In the genomic region with DNA sequence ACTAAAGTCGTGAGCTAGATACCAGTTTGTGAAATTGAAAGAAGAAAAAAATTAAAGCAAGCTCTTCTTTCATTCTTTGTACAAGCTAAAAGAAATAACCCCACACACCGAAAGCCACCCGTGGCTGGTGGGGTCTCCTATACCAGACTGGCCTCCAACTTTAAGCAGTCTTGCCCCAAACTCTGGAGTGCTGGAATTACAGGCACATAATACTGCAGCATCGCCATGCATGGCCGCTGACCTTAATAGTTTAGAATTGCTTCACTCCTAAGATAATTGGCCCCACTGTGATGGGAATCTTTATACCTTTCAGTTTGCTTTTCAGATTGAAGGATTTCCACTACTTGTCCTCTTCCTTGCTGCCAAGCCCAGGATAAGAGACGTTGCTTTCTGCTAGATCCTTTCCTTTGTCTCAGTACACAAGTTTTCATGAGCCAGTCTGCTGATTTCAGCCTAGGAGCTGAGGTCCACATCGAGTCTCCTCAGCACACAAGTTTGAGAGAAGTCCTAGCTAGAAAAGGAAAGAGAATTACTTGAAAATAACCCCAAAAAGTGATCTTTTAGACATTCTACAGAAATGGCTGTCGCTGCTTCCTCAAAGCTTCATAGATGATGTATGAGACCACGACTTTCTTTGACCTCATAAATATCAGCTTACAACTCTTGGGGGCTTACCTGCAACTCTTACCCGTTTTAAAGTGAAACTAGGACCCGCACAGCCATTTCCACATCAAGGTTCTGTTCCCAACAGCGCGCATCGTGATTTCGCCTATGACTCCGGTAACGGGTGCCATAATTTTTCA, we compare ENCODE assay signal across 7 mouse cellular contexts. TPM values are rescaled to one million over a fixed set of nuclear protein-coding genes. Genes with fewer than 3 reads are reported as not detected.
DNase-seq lines count a peak whose midpoint lies in the region; ATAC-seq and TF ChIP-seq lines count a peak whose summit lies in the region.

No protein-coding gene starts in this region.

- peak overlapping the region; percentile 85 for H3K4me3 ChIP-seq in forebrain, embryonic 10.5 days
- peak overlapping the region; percentile 78 for H3K4me3 ChIP-seq in limb, embryonic 11.5 days (ENCODE audit: low read depth, low read length)
- H3K4me3 ChIP-seq in small intestine, adult 2 months (ENCODE audit: low read depth, low read length): peak overlapping the region; percentile 87

- no peaks in the 10 kb centered on the region for H3K9me3 ChIP-seq in forebrain, embryonic 10.5 days
- H3K9me3 ChIP-seq in limb, embryonic 11.5 days (ENCODE audit: control insufficient read depth, low read length): no peaks in the 10 kb centered on the region

- no peak for ATAC-seq in limb, embryonic 11.5 days (ENCODE audit: insufficient number of reproducible peaks, low FRiP score, low TSS enrichment, low read depth)

- no peak for TF ChIP-seq POLR2A in small intestine, adult 2 months (IDR thresholded peaks at IDR 0.05; ENCODE audit: low read depth, low read length)

- WGBS in forebrain, embryonic 10.5 days: 14% methylated on average over 17 of the region's 17 CpGs
- WGBS in limb, embryonic 11.5 days: 13% methylated on average over 17 of the region's 17 CpGs
- 1% methylated on average over 17 of the region's 17 CpGs for WGBS in small intestine, adult 2 months

- H3K4me2 ChIP-seq in limb, embryonic 11.5 days (ENCODE audit: low read depth, severe bottlenecking): peak overlapping the region; percentile 88

- H3K4me1 ChIP-seq in forebrain, embryonic 10.5 days: peaks cover 65% of the 10 kb centered on the region
- peaks cover 35% of the 10 kb centered on the region for H3K4me1 ChIP-seq in limb, embryonic 11.5 days (ENCODE audit: control insufficient read depth, insufficient read depth, low read length)
- peaks cover 19% of the 10 kb centered on the region for H3K4me1 ChIP-seq in small intestine, adult 2 months (ENCODE audit: control insufficient read depth, insufficient read depth, insufficient read length, low read length)

- peak; percentile 18 for DNase-seq in thymus, postnatal 4 days
- DNase-seq in thymus, postnatal 14 days: no peak
- DNase-seq in forebrain, embryonic 10.5 days (ENCODE audit: extremely low spot score, low spot score): no peak
- DNase-seq in limb, embryonic 11.5 days (ENCODE audit: low spot score): peak; percentile 52
- no peak for DNase-seq in adrenal gland, postnatal 4 days (ENCODE audit: low spot score in 2 of 2)
- DNase-seq in embryo, embryonic 9.5 days (ENCODE audit: extremely low spot score): no peak

- H3K9ac ChIP-seq in limb, embryonic 11.5 days (ENCODE audit: low read length): peak overlapping the region; percentile 98

- TF ChIP-seq CTCF in small intestine, adult 2 months (IDR thresholded peaks at IDR 0.05; ENCODE audit: extremely low read depth, insufficient read length, insufficient replicate concordance, low read depth, low read length): no peak

- no peaks in the 10 kb centered on the region for H3K27me3 ChIP-seq in forebrain, embryonic 10.5 days (ENCODE audit: poor library complexity, severe bottlenecking)
- H3K27me3 ChIP-seq in limb, embryonic 11.5 days (ENCODE audit: control insufficient read depth, insufficient read depth, low read length): no peaks in the 10 kb centered on the region
- H3K27me3 ChIP-seq in small intestine, adult 2 months (ENCODE audit: control insufficient read depth, insufficient read depth, low read length): no peaks in the 10 kb centered on the region

- peak overlapping the region; percentile 100 for H3K27ac ChIP-seq in forebrain, embryonic 10.5 days
- peak overlapping the region; percentile 99 for H3K27ac ChIP-seq in limb, embryonic 11.5 days (replicated peaks; ENCODE audit: low read depth, low read length)
- peak overlapping the region; percentile 99 for H3K27ac ChIP-seq in small intestine, adult 2 months (ENCODE audit: insufficient read depth, low read depth, low read length)

- peaks cover 44% of the 10 kb centered on the region for H3K36me3 ChIP-seq in forebrain, embryonic 10.5 days (replicated peaks)
- peaks cover 12% of the 10 kb centered on the region; the same call in 1 of the 2 replicates for H3K36me3 ChIP-seq in limb, embryonic 11.5 days (ENCODE audit: control insufficient read depth, insufficient read depth, low read length)
- H3K36me3 ChIP-seq in small intestine, adult 2 months (ENCODE audit: control insufficient read depth, insufficient read depth, low read length): peaks cover 20% of the 10 kb centered on the region

RNA-seq across cellular contexts. Expression of gene Pnrc2, which starts 0.9 kb away (rescaled TPM):
- 205 and 219 TPM in 2 replicates for polyA plus RNA-seq in forebrain, embryonic 10.5 days (2016; fragmentation: Nextera tagmentation; extraction: Ambion mirVana)
- polyA plus RNA-seq in limb, embryonic 11.5 days (2014; fragmentation: Nextera tagmentation; extraction: Ambion mirVana): 232 and 234 TPM in 2 replicates
- polyA plus RNA-seq in small intestine, adult 2 months (2012; rRNA removed): 2.4 and 8.5 TPM in 2 replicates
- 100 to 1,000 TPM; 152 to 159 TPM for total RNA-seq in adrenal gland, postnatal 4 days (2021)

RNA-seq across cellular contexts. Expression of gene Srsf10, which starts 17.2 kb away (rescaled TPM):
- polyA plus RNA-seq in forebrain, embryonic 10.5 days (2016; fragmentation: Nextera tagmentation; extraction: Ambion mirVana): 383 and 421 TPM in 2 replicates
- 435 and 442 TPM in 2 replicates for polyA plus RNA-seq in limb, embryonic 11.5 days (2014; fragmentation: Nextera tagmentation; extraction: Ambion mirVana)
- 29.5 and 48.2 TPM in 2 replicates for polyA plus RNA-seq in small intestine, adult 2 months (2012; rRNA removed)
- total RNA-seq in adrenal gland, postnatal 4 days (2021): 100 to 1,000 TPM; 145 to 183 TPM

RNA-seq across cellular contexts. Expression of gene Cnr2, which starts 22.4 kb away (rescaled TPM):
- polyA plus RNA-seq in forebrain, embryonic 10.5 days (2016; fragmentation: Nextera tagmentation; extraction: Ambion mirVana): 0.30 and 0.48 TPM in 2 replicates
- polyA plus RNA-seq in limb, embryonic 11.5 days (2014; fragmentation: Nextera tagmentation; extraction: Ambion mirVana): 0.23 and 0.51 TPM in 2 replicates
- polyA plus RNA-seq in small intestine, adult 2 months (2012; rRNA removed): 1.0 and 1.1 TPM in 2 replicates
- total RNA-seq in adrenal gland, postnatal 4 days (2021): 1 to 10 TPM; 3.8 to 4.1 TPM

RNA-seq across cellular contexts. Expression of gene Fuca1, which starts 47.7 kb away (rescaled TPM):
- polyA plus RNA-seq in forebrain, embryonic 10.5 days (2016; fragmentation: Nextera tagmentation; extraction: Ambion mirVana): 46.4 and 52.4 TPM in 2 replicates
- 40.1 and 40.8 TPM in 2 replicates for polyA plus RNA-seq in limb, embryonic 11.5 days (2014; fragmentation: Nextera tagmentation; extraction: Ambion mirVana)
- 62.8 and 108 TPM in 2 replicates for polyA plus RNA-seq in small intestine, adult 2 months (2012; rRNA removed)
- 10 to 100 TPM; 88.2 to 99.0 TPM for total RNA-seq in adrenal gland, postnatal 4 days (2021)

Comparison
In these comparisons a context has a peak if more than half of its experiments do, and no peak if none do; other contexts are left out.
1. DNase-seq: peak in thymus, postnatal 4 days (single experiment) and limb, embryonic 11.5 days (single experiment); none in thymus, postnatal 14 days (single experiment), forebrain, embryonic 10.5 days (single experiment), adrenal gland, postnatal 4 days (0 of 2) and embryo, embryonic 9.5 days (single experiment).
2. RNA of gene Pnrc2, which starts 0.9 kb away (polyA plus RNA-seq): 232 to 234 TPM in limb, embryonic 11.5 days and 205 to 219 TPM in forebrain, embryonic 10.5 days; 2.4 to 8.5 TPM in small intestine, adult 2 months; every median in the first group is over 10 times any median in the second.
3. Peak in every context shown above with its lines, with median percentiles within 50 percentile points of each other: H3K27ac ChIP-seq and H3K4me3 ChIP-seq.